Mouse (Mus musculus): ENCODE data around the gene Dhcr24. TPM values are rescaled to one million over a fixed set of nuclear protein-coding genes. Genes with fewer than 3 reads are reported as not detected.

Dhcr24 gene
- polyA plus RNA-seq, 1 experiment = 205 TPM

- no peak overlapping the region for H3K27ac ChIP-seq (ENCODE audit: insufficient read depth, low read depth, low read length)
- H3K4me3 ChIP-seq (ENCODE audit: low read depth, low read length) = no peak overlapping the region
- TF ChIP-seq POLR2A (IDR thresholded peaks at IDR 0.05; ENCODE audit: low read depth, low read length) = no peak
- TF ChIP-seq CTCF (IDR thresholded peaks at IDR 0.05; ENCODE audit: extremely low read depth, insufficient read length, insufficient replicate concordance, low read depth, low read length) = no peak
- H3K36me3 ChIP-seq (ENCODE audit: control insufficient read depth, insufficient read depth, low read length) = no peaks in the 10 kb centered on the region
- H3K4me1 ChIP-seq (ENCODE audit: control insufficient read depth, insufficient read depth, insufficient read length, low read length) = peaks cover 17% of the 10 kb centered on the region
- 88% methylated on average over 12 of the region's 12 CpGs for WGBS
- H3K27me3 ChIP-seq (ENCODE audit: control insufficient read depth, insufficient read depth, low read length) = no peaks in the 10 kb centered on the region
Observed at GRCm38 (mm10) chr4:106615637-106616036, 54.8 kb downstream of the Dhcr24 start.

GRCm38 (mm10) chr4:106617056-106617455, 56.2 kb downstream of the Dhcr24 start, which contains the start of gene Lexm:
TSS of gene Lexm (minus strand) at chr4:106617241.
- peaks cover 22% of the 10 kb centered on the region for H3K4me1 ChIP-seq (ENCODE audit: control insufficient read depth, insufficient read depth, insufficient read length, low read length)
- 0 out of 2 replicates have a peak within 1 kb of the TSS, but pooled peaks have one; percentile 9 for H3K4me3 ChIP-seq (ENCODE audit: low read depth, low read length)
- H3K27me3 ChIP-seq (ENCODE audit: control insufficient read depth, insufficient read depth, low read length) = no peaks in the 10 kb centered on the region
- 3% methylated on average over 19 of the region's 19 CpGs for WGBS
- H3K27ac ChIP-seq (ENCODE audit: insufficient read depth, low read depth, low read length) = no peak within 1 kb of the TSS
- H3K36me3 ChIP-seq (ENCODE audit: control insufficient read depth, insufficient read depth, low read length) = no peaks in the 10 kb centered on the region
- no peak for TF ChIP-seq CTCF (IDR thresholded peaks at IDR 0.05; ENCODE audit: extremely low read depth, insufficient read length, insufficient replicate concordance, low read depth, low read length)
- TF ChIP-seq POLR2A (IDR thresholded peaks at IDR 0.05; ENCODE audit: low read depth, low read length) = no peak

GRCm38 (mm10) chr4:106618898-106619297, 58.1 kb downstream of the Dhcr24 start:
- no peaks in the 10 kb centered on the region for H3K36me3 ChIP-seq (ENCODE audit: control insufficient read depth, insufficient read depth, low read length)
- H3K27me3 ChIP-seq (ENCODE audit: control insufficient read depth, insufficient read depth, low read length) = no peaks in the 10 kb centered on the region
- H3K27ac ChIP-seq (ENCODE audit: insufficient read depth, low read depth, low read length) = peak overlapping the region; percentile 74
- peaks cover 22% of the 10 kb centered on the region for H3K4me1 ChIP-seq (ENCODE audit: control insufficient read depth, insufficient read depth, insufficient read length, low read length)
- no peak overlapping the region for H3K4me3 ChIP-seq (ENCODE audit: low read depth, low read length)
- no peak for TF ChIP-seq CTCF (IDR thresholded peaks at IDR 0.05; ENCODE audit: extremely low read depth, insufficient read length, insufficient replicate concordance, low read depth, low read length)
- no peak for TF ChIP-seq POLR2A (IDR thresholded peaks at IDR 0.05; ENCODE audit: low read depth, low read length)
- WGBS = 60% methylated on average over 4 of the region's 4 CpGs

GRCm38 (mm10) chr4:106621428-106621827, 60.6 kb downstream of the Dhcr24 start:
- Histone ChIP-seq H3K36me3 (ENCODE audit: control insufficient read depth, insufficient read depth, low read length) (peaks cover 2% of the 10 kb centered on the region; the same call in 1 of the 2 replicates), H3K4me1 (ENCODE audit: control insufficient read depth, insufficient read depth, insufficient read length, low read length) (peaks cover 26% of the 10 kb centered on the region), H3K27me3 (ENCODE audit: control insufficient read depth, insufficient read depth, low read length) (no peaks in the 10 kb centered on the region), H3K27ac (ENCODE audit: insufficient read depth, low read depth, low read length) (peak overlapping the region; percentile 95), H3K4me3 (ENCODE audit: low read depth, low read length) (0 out of 2 replicates have a peak overlapping the region, but pooled peaks have one; percentile 18)
- TF ChIP-seq CTCF (IDR thresholded peaks at IDR 0.05; ENCODE audit: extremely low read depth, insufficient read length, insufficient replicate concordance, low read depth, low read length) = no peak
- no peak for TF ChIP-seq POLR2A (IDR thresholded peaks at IDR 0.05; ENCODE audit: low read depth, low read length)
- 13% methylated on average over 3 of the region's 3 CpGs for WGBS

- peak within 1 kb of the TSS; percentile 66 for H3K4me3 ChIP-seq (ENCODE audit: low read depth, low read length)
- H3K4me1 ChIP-seq (ENCODE audit: control insufficient read depth, insufficient read depth, insufficient read length, low read length) = peaks cover 23% of the 10 kb centered on the region
- WGBS = 7% methylated on average over 16 of the region's 16 CpGs
- no peak for TF ChIP-seq POLR2A (IDR thresholded peaks at IDR 0.05; ENCODE audit: low read depth, low read length)
- TF ChIP-seq CTCF (IDR thresholded peaks at IDR 0.05; ENCODE audit: extremely low read depth, insufficient read length, insufficient replicate concordance, low read depth, low read length) = no peak
- H3K27me3 ChIP-seq (ENCODE audit: control insufficient read depth, insufficient read depth, low read length) = no peaks in the 10 kb centered on the region
- H3K36me3 ChIP-seq (ENCODE audit: control insufficient read depth, insufficient read depth, low read length) = peaks cover 2% of the 10 kb centered on the region; the same call in 1 of the 2 replicates
- peak within 1 kb of the TSS; percentile 95 for H3K27ac ChIP-seq (ENCODE audit: insufficient read depth, low read depth, low read length)
Observed at GRCm38 (mm10) chr4:106622030-106622493, 61.2 kb downstream of the Dhcr24 start, which contains the start of gene Ttc22. TSS of gene Ttc22 (plus strand) at chr4:106622432.

GRCm38 (mm10) chr4:106622712-106623111, 61.9 kb downstream of the Dhcr24 start:
- WGBS = 18% methylated on average over 28 of the region's 28 CpGs
- Histone ChIP-seq H3K36me3 (ENCODE audit: control insufficient read depth, insufficient read depth, low read length) (peaks cover 2% of the 10 kb centered on the region; the same call in 1 of the 2 replicates), H3K4me1 (ENCODE audit: control insufficient read depth, insufficient read depth, insufficient read length, low read length) (peaks cover 18% of the 10 kb centered on the region), H3K27ac (ENCODE audit: insufficient read depth, low read depth, low read length) (peak overlapping the region; percentile 95), H3K4me3 (ENCODE audit: low read depth, low read length) (peak overlapping the region; percentile 66), H3K27me3 (ENCODE audit: control insufficient read depth, insufficient read depth, low read length) (no peaks in the 10 kb centered on the region)
- no peak for TF ChIP-seq POLR2A (IDR thresholded peaks at IDR 0.05; ENCODE audit: low read depth, low read length)

GRCm38 (mm10) chr4:106624271-106624670, 63.4 kb downstream of the Dhcr24 start:
- Histone ChIP-seq H3K4me3 (ENCODE audit: low read depth, low read length) (peak overlapping the region; percentile 29), H3K4me1 (ENCODE audit: control insufficient read depth, insufficient read depth, insufficient read length, low read length) (peaks cover 21% of the 10 kb centered on the region), H3K36me3 (ENCODE audit: control insufficient read depth, insufficient read depth, low read length) (peaks cover 2% of the 10 kb centered on the region; the same call in 1 of the 2 replicates), H3K27me3 (ENCODE audit: control insufficient read depth, insufficient read depth, low read length) (no peaks in the 10 kb centered on the region), H3K27ac (ENCODE audit: insufficient read depth, low read depth, low read length) (no peak overlapping the region)
- 87% methylated on average over 10 of the region's 10 CpGs for WGBS
- no peak for TF ChIP-seq POLR2A (IDR thresholded peaks at IDR 0.05; ENCODE audit: low read depth, low read length)

All from small intestine, adult 2 months (tissue).